Mouse (Mus musculus) neural tube, embryonic 14.5 days (tissue): ENCODE measurements around the gene Cdh11. TPM values are rescaled to one million over a fixed set of nuclear protein-coding genes. Genes with fewer than 3 reads are reported as not detected.
"Not testable (repeated sequence)": the region's sequence is repeated elsewhere in the genome, so short reads cannot be mapped to it uniquely, and the experiment has no call there.

Source experiments
- ATAC-seq: fragments of 200-750 bp; cut with Nextera tagmentation; 2 replicates; pipeline ENCODE4 v1.8.0; 2017; ENCODE audit warnings: low read depth, mild to moderate bottlenecking, moderate TSS enrichment, moderate library complexity
- H3K27ac ChIP-seq: fragments of 300-500 bp; sonication (generic); 2 replicates; pipeline ENCODE4 v1.5.1; 2014; ENCODE audit warnings: low read depth, mild to moderate bottlenecking, control low read depth, low read length, moderate library complexity, mixed read lengths
- H3K27me3 ChIP-seq: fragments of 300-500 bp; sonication (generic); 2 replicates; pipeline ENCODE4 v1.6.1; 2014; ENCODE audit warnings: low read length; ENCODE audit not compliant: control insufficient read depth, insufficient read depth
- H3K36me3 ChIP-seq: fragments of 300-500 bp; sonication (generic); 2 replicates; pipeline ENCODE4 v1.6.1; 2014; ENCODE audit warnings: low read length, mixed read lengths; ENCODE audit not compliant: control insufficient read depth, insufficient read depth
- H3K4me1 ChIP-seq: fragments of 300-500 bp; sonication (generic); 2 replicates; pipeline ENCODE4 v1.6.1; 2014; ENCODE audit warnings: low read length; ENCODE audit not compliant: control insufficient read depth, insufficient read depth
- H3K4me2 ChIP-seq: fragments of 300-500 bp; sonication (generic); 2 replicates; pipeline ENCODE4 v1.6.1; 2014; ENCODE audit warnings: mild to moderate bottlenecking, low read depth, low read length, control low read depth
- H3K4me3 ChIP-seq: fragments of 300-500 bp; sonication (generic); 2 replicates; pipeline ENCODE4 v1.5.1; 2014; ENCODE audit warnings: low read depth, low read length, control low read depth, mixed read lengths
- H3K9ac ChIP-seq: fragments of 300-500 bp; sonication (generic); replicated peaks from 2 replicates; pipeline ENCODE4 v1.6.1; 2014; ENCODE audit warnings: low read depth, mild to moderate bottlenecking, control low read depth, low read length, mixed read lengths
- H3K9me3 ChIP-seq: fragments of 300-500 bp; sonication (generic); 2 replicates; pipeline ENCODE4 v1.6.1; 2016; ENCODE audit warnings: low read length; ENCODE audit not compliant: control insufficient read depth
- WGBS: fragments of 180-500 bp; shearing (Covaris S2); extraction: QIAGEN DNeasy Blood & Tissue Kit; methylation state at CpG from one replicate; pipeline ENCODE4 v1.1.7; 2014; 5-methylcytosine and 5-hydroxymethylcytosine counted together
- polyA plus RNA-seq: library from polyadenylated mRNA; unstranded; fragments of >200 nt; fragmentation: Nextera tagmentation; extraction: Ambion mirVana; gene quantifications from 2 replicates; pipeline ENCODE4 v1.2.1, GENCODE M21; 2014

Cdh11 gene
- polyA plus RNA-seq, 1 experiment from 2014 or later = 59.9 TPM

- WGBS = 10% methylated on average over 10 of the region's 10 CpGs
- Histone ChIP-seq H3K4me3 (no peak overlapping the region), H3K9me3 (no peaks in the 10 kb centered on the region), H3K36me3 (no peaks in the 10 kb centered on the region), H3K27me3 (no peaks in the 10 kb centered on the region), H3K4me2 (no peak overlapping the region), H3K9ac (no peak overlapping the region), H3K4me1 (no peaks in the 10 kb centered on the region), H3K27ac (no peak overlapping the region)
- ATAC-seq = peak; percentile 91
Observed at GRCm38 (mm10) chr8:102726206-102726935, 59.1 kb downstream of the Cdh11 start.

GRCm38 (mm10) chr8:102725496-102725895 is 59.9 kb downstream of the Cdh11 start:
- H3K27me3 ChIP-seq = no peaks in the 10 kb centered on the region
- H3K36me3 ChIP-seq = no peaks in the 10 kb centered on the region
- H3K4me1 ChIP-seq = no peaks in the 10 kb centered on the region
- no peak overlapping the region for H3K4me3 ChIP-seq
- 57% methylated on average over 3 of the region's 3 CpGs for WGBS
- H3K4me2 ChIP-seq = no peak overlapping the region
- H3K9me3 ChIP-seq = no peaks in the 10 kb centered on the region
- H3K9ac ChIP-seq = no peak overlapping the region
- ATAC-seq = no peak; the same call in 1 of the 2 replicates
- H3K27ac ChIP-seq = no peak overlapping the region

GRCm38 (mm10) chr8:102715956-102716355 is 69.5 kb downstream of the Cdh11 start:
- H3K27ac ChIP-seq = no peak overlapping the region
- no peaks in the 10 kb centered on the region for H3K9me3 ChIP-seq
- H3K36me3 ChIP-seq = no peaks in the 10 kb centered on the region
- no peak overlapping the region for H3K9ac ChIP-seq
- H3K4me1 ChIP-seq = no peaks in the 10 kb centered on the region
- no peak overlapping the region for H3K4me3 ChIP-seq
- no peak for ATAC-seq
- no peaks in the 10 kb centered on the region for H3K27me3 ChIP-seq
- WGBS = 73% methylated on average over 4 of the region's 4 CpGs
- H3K4me2 ChIP-seq = no peak overlapping the region

- no peaks in the 10 kb centered on the region for H3K4me1 ChIP-seq
- H3K4me2 ChIP-seq = no peak overlapping the region
- H3K9ac ChIP-seq = no peak overlapping the region
- WGBS = 29% methylated on average over 7 of the region's 7 CpGs
- no peak for ATAC-seq
- H3K9me3 ChIP-seq = no peaks in the 10 kb centered on the region
- H3K4me3 ChIP-seq = no peak overlapping the region
- no peaks in the 10 kb centered on the region for H3K36me3 ChIP-seq
- H3K27me3 ChIP-seq = no peaks in the 10 kb centered on the region
- no peak overlapping the region for H3K27ac ChIP-seq
Observed at GRCm38 (mm10) chr8:102707305-102707704, 78.1 kb downstream of the Cdh11 start.

- Histone ChIP-seq H3K9me3 (no peaks in the 10 kb centered on the region), H3K27ac (no peak overlapping the region), H3K27me3 (no peaks in the 10 kb centered on the region), H3K4me2 (no peak overlapping the region), H3K4me1 (no peaks in the 10 kb centered on the region), H3K9ac (no peak overlapping the region), H3K36me3 (no peaks in the 10 kb centered on the region), H3K4me3 (no peak overlapping the region)
- no peak for ATAC-seq
- WGBS = 70% methylated on average over 7 of the region's 7 CpGs
Observed at GRCm38 (mm10) chr8:102705376-102705905, 80.0 kb downstream of the Cdh11 start.

- H3K9ac ChIP-seq = no peak overlapping the region
- H3K27me3 ChIP-seq = no peaks in the 10 kb centered on the region
- no peak overlapping the region for H3K4me3 ChIP-seq
- 45% methylated on average over 1 of the region's 1 CpGs for WGBS
- ATAC-seq = no peak
- no peaks in the 10 kb centered on the region for H3K36me3 ChIP-seq
- H3K9me3 ChIP-seq = no peaks in the 10 kb centered on the region
- H3K4me2 ChIP-seq = no peak overlapping the region
- no peak overlapping the region for H3K27ac ChIP-seq
- H3K4me1 ChIP-seq = peaks cover 7% of the 10 kb centered on the region
Observed at GRCm38 (mm10) chr8:102700245-102700644, 85.2 kb downstream of the Cdh11 start.

GRCm38 (mm10) chr8:102698232-102698837 is 87.1 kb downstream of the Cdh11 start:
- no peak overlapping the region for H3K4me2 ChIP-seq
- H3K9me3 ChIP-seq = no peaks in the 10 kb centered on the region
- H3K4me3 ChIP-seq = no peak overlapping the region
- H3K9ac ChIP-seq = no peak overlapping the region
- H3K27ac ChIP-seq = no peak overlapping the region
- no peaks in the 10 kb centered on the region for H3K27me3 ChIP-seq
- H3K4me1 ChIP-seq = peaks cover 7% of the 10 kb centered on the region
- H3K36me3 ChIP-seq = no peaks in the 10 kb centered on the region
- ATAC-seq = peak; percentile 71
- WGBS = 20% methylated on average over 11 of the region's 11 CpGs

- Histone ChIP-seq H3K27me3 (no peaks in the 10 kb centered on the region), H3K27ac (no peak overlapping the region), H3K4me2 (no peak overlapping the region), H3K36me3 (no peaks in the 10 kb centered on the region), H3K4me3 (no peak overlapping the region), H3K9ac (no peak overlapping the region), H3K9me3 (no peaks in the 10 kb centered on the region), H3K4me1 (peaks cover 6% of the 10 kb centered on the region)
- no peak for ATAC-seq
- 43% methylated on average over 1 of the region's 1 CpGs for WGBS
Observed at GRCm38 (mm10) chr8:102693465-102693864, 92.0 kb downstream of the Cdh11 start.

- not testable (repeated sequence) for ATAC-seq, H3K9me3 ChIP-seq, H3K4me2 ChIP-seq, H3K4me1 ChIP-seq, H3K27me3 ChIP-seq, H3K36me3 ChIP-seq, H3K27ac ChIP-seq, H3K4me3 ChIP-seq, H3K9ac ChIP-seq
- 53% methylated on average over 7 of the region's 7 CpGs for WGBS
Observed at GRCm38 (mm10) chr8:102685491-102685890, 100.0 kb downstream of the Cdh11 start.
